10 mouse cellular contexts compared by ENCODE assay signal in the genomic region with DNA sequence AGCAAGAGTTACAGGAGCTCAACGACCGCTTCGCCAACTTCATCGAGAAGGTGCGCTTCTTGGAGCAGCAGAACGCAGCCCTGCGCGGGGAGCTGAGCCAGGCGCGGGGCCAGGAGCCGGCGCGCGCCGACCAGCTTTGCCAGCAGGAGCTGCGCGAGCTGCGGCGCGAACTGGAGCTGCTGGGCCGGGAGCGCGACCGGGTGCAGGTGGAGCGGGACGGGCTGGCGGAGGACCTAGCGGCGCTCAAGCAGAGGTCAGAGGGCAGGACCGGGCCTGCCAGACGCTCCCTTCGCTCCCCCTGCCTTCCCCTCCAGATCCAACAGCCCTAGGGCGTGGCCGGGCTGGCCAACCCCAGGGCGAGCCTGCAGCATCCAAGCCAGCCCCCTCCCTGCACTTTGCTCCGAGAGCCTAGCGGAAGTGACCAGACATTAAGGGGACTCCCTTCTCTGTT. TPM values are rescaled to one million over a fixed set of nuclear protein-coding genes. Genes with fewer than 3 reads are reported as not detected.
DNase-seq lines count a peak whose midpoint lies in the region; ATAC-seq and TF ChIP-seq lines count a peak whose summit lies in the region.
"Had no signal": no experiment of that assay in that cellular context is flagged by ENCODE, and none has a peak within 500 bp of the region (broad histone marks: within the 10 kb centered on the region; RNA-seq: fewer than 3 reads in every experiment).

No protein-coding gene starts in this region.

- H3K4me3 ChIP-seq in ES-Bruce4 (ENCODE audit: low read depth, low read length) = peak overlapping the region; percentile 62
- H3K4me3 ChIP-seq in embryonic facial prominence, embryonic 13.5 days = peak overlapping the region; percentile 42
- peak overlapping the region; percentile 36 for H3K4me3 ChIP-seq in hindbrain, embryonic 15.5 days

- no peak for TF ChIP-seq POLR2A in ES-Bruce4 (IDR thresholded peaks at IDR 0.05; ENCODE audit: insufficient read depth, low read length)

- TF ChIP-seq CTCF in ES-Bruce4 (IDR thresholded peaks at IDR 0.05; ENCODE audit: low read depth, low read length) = no peak

- H3K27ac ChIP-seq in ES-Bruce4 (ENCODE audit: insufficient read depth, low read length) = no peak overlapping the region
- H3K27ac ChIP-seq in embryonic facial prominence, embryonic 13.5 days = no peak overlapping the region
- H3K27ac ChIP-seq in hindbrain, embryonic 15.5 days (replicated peaks) = no peak overlapping the region

- peaks cover 2% of the 10 kb centered on the region for H3K4me1 ChIP-seq in ES-Bruce4 (ENCODE audit: control insufficient read depth, insufficient read depth, low read length)
- H3K4me1 ChIP-seq in embryonic facial prominence, embryonic 13.5 days = peaks cover 32% of the 10 kb centered on the region
- peaks cover 31% of the 10 kb centered on the region for H3K4me1 ChIP-seq in hindbrain, embryonic 15.5 days (replicated peaks)

- no peak for TF ChIP-seq EP300 in ES-Bruce4 (IDR thresholded peaks at IDR 0.05; ENCODE audit: insufficient read depth, low read depth, low read length)

- peak overlapping the region; percentile 72 for H3K4me2 ChIP-seq in embryonic facial prominence, embryonic 13.5 days
- peak overlapping the region; percentile 78 for H3K4me2 ChIP-seq in hindbrain, embryonic 15.5 days

- H3K9me3 ChIP-seq in ES-Bruce4 (replicated peaks; ENCODE audit: control insufficient read depth, insufficient read depth, low read length, poor library complexity, severe bottlenecking) = no peaks in the 10 kb centered on the region
- H3K9me3 ChIP-seq in embryonic facial prominence, embryonic 13.5 days = no peaks in the 10 kb centered on the region
- H3K9me3 ChIP-seq in hindbrain, embryonic 15.5 days = no peaks in the 10 kb centered on the region

- no peaks in the 10 kb centered on the region for H3K36me3 ChIP-seq in ES-Bruce4 (ENCODE audit: control insufficient read depth, insufficient read depth, low read length, poor library complexity, severe bottlenecking)
- H3K36me3 ChIP-seq in embryonic facial prominence, embryonic 13.5 days = no peaks in the 10 kb centered on the region
- no peaks in the 10 kb centered on the region for H3K36me3 ChIP-seq in hindbrain, embryonic 15.5 days

- H3K27me3 ChIP-seq in ES-Bruce4 (ENCODE audit: control insufficient read depth, insufficient read depth, low read length, poor library complexity, severe bottlenecking) = 0 out of 2 replicates have a peak, but pooled peaks cover 2% of the 10 kb centered on the region
- peaks cover 92% of the 10 kb centered on the region for H3K27me3 ChIP-seq in embryonic facial prominence, embryonic 13.5 days
- H3K27me3 ChIP-seq in hindbrain, embryonic 15.5 days = peaks cover 72% of the 10 kb centered on the region
- H3K27me3 ChIP-seq: Patski had no signal

- WGBS in embryonic facial prominence, embryonic 13.5 days = under 1% methylated on average over 34 of the region's 37 CpGs
- WGBS in hindbrain, embryonic 15.5 days = 0% methylated on average over 33 of the region's 37 CpGs

- H3K9ac ChIP-seq in ES-Bruce4 (ENCODE audit: low read depth, poor library complexity, severe bottlenecking) = peak overlapping the region; percentile 39
- H3K9ac ChIP-seq in embryonic facial prominence, embryonic 13.5 days = peak overlapping the region; percentile 56
- H3K9ac ChIP-seq in hindbrain, embryonic 15.5 days = peak overlapping the region; percentile 23; the same call in 1 of the 2 replicates

- no peak; the same call in 1 of the 2 replicates for ATAC-seq in embryonic facial prominence, embryonic 13.5 days (ENCODE audit: insufficient number of reproducible peaks, insufficient read depth, low FRiP score, low TSS enrichment, low read depth)
- ATAC-seq in hindbrain, embryonic 15.5 days (ENCODE audit: low FRiP score, low read depth) = no peak
- ATAC-seq in megakaryocyte progenitor cell, adult 5-6 weeks (replicated peaks; ENCODE audit: poor library complexity) = peak; percentile 30
- ATAC-seq in frontal cortex, adult (ENCODE audit: low TSS enrichment) = no peak
- ATAC-seq: Patski had no signal

- peak; percentile 48 for DNase-seq in gastrocnemius, postnatal 10 days
- no peak for DNase-seq in gastrocnemius, postnatal 25 days
- DNase-seq in yolk sac, embryonic 10.5 days (ENCODE audit: low spot score) = peak; percentile 82

RNA-seq across cellular contexts. Expression of gene Prph, which starts 0.6 kb away (rescaled TPM):
- 1 to 10 TPM; 1.7 to 2.0 TPM for total RNA-seq in gastrocnemius, postnatal 10 days (2021)
- 1 to 10 TPM in 1 of 2 experiments, under 1 TPM in 1; 0.75 to 1.4 TPM for total RNA-seq in gastrocnemius, postnatal 25 days (2021)
- 8.0 and 11.5 TPM in 2 replicates for polyA plus RNA-seq in ES-Bruce4 (2011; ENCODE audit: insufficient read depth, insufficient read length, low read depth, missing spikeins)
- polyA plus RNA-seq in embryonic facial prominence, embryonic 13.5 days (2015; fragmentation: Nextera tagmentation; extraction: Ambion mirVana) = 1.8 and 7.1 TPM in 2 replicates
- 57.5 and 89.3 TPM in 2 replicates for polyA plus RNA-seq in hindbrain, embryonic 15.5 days (2015; fragmentation: Nextera tagmentation; extraction: Ambion mirVana)
- total RNA-seq in megakaryocyte progenitor cell, adult 5-6 weeks (2015) = 0.07 TPM in 1 of 2 replicates, not detected in the other
- total RNA-seq in megakaryocyte progenitor cell, adult 5-6 weeks (2017) = not detected in 2 replicates

RNA-seq across cellular contexts. Expression of gene Troap, which starts 18.8 kb away (rescaled TPM):
- 1 to 10 TPM; 2.5 to 4.6 TPM for total RNA-seq in gastrocnemius, postnatal 10 days (2021)
- under 1 TPM in 1 of 2 experiments, not detected in 1; 0.49 TPM for total RNA-seq in gastrocnemius, postnatal 25 days (2021)
- 43.3 and 46.5 TPM in 2 replicates for polyA plus RNA-seq in ES-Bruce4 (2011; ENCODE audit: insufficient read depth, insufficient read length, low read depth, missing spikeins)
- polyA plus RNA-seq in embryonic facial prominence, embryonic 13.5 days (2015; fragmentation: Nextera tagmentation; extraction: Ambion mirVana) = 30.9 and 41.1 TPM in 2 replicates
- 8.5 and 10.1 TPM in 2 replicates for polyA plus RNA-seq in hindbrain, embryonic 15.5 days (2015; fragmentation: Nextera tagmentation; extraction: Ambion mirVana)
- 28.0 and 30.5 TPM in 2 replicates for total RNA-seq in megakaryocyte progenitor cell, adult 5-6 weeks (2015)
- total RNA-seq in megakaryocyte progenitor cell, adult 5-6 weeks (2017) = 19.8 and 25.7 TPM in 2 replicates

RNA-seq across cellular contexts. Expression of gene Tuba1c, which starts 25.8 kb away (rescaled TPM):
- total RNA-seq in gastrocnemius, postnatal 10 days (2021) = 10 to 100 TPM; 31.9 to 39.8 TPM
- total RNA-seq in gastrocnemius, postnatal 25 days (2021) = 10 to 100 TPM in 1 of 2 experiments, 1 to 10 TPM in 1; 7.1 to 10.7 TPM
- 407 and 426 TPM in 2 replicates for polyA plus RNA-seq in ES-Bruce4 (2011; ENCODE audit: insufficient read depth, insufficient read length, low read depth, missing spikeins)
- polyA plus RNA-seq in embryonic facial prominence, embryonic 13.5 days (2015; fragmentation: Nextera tagmentation; extraction: Ambion mirVana) = 109 and 124 TPM in 2 replicates
- polyA plus RNA-seq in hindbrain, embryonic 15.5 days (2015; fragmentation: Nextera tagmentation; extraction: Ambion mirVana) = 22.5 and 25.3 TPM in 2 replicates
- total RNA-seq in megakaryocyte progenitor cell, adult 5-6 weeks (2015) = 187 and 190 TPM in 2 replicates
- total RNA-seq in megakaryocyte progenitor cell, adult 5-6 weeks (2017) = 79.3 and 105 TPM in 2 replicates

RNA-seq across cellular contexts. Expression of gene C1ql4, which starts 32.1 kb away (rescaled TPM):
- not detected for total RNA-seq in gastrocnemius, postnatal 10 days (2021)
- not detected for total RNA-seq in gastrocnemius, postnatal 25 days (2021)
- polyA plus RNA-seq in ES-Bruce4 (2011; ENCODE audit: insufficient read depth, insufficient read length, low read depth, missing spikeins) = 0.96 TPM in 1 of 2 replicates, not detected in the other
- polyA plus RNA-seq in embryonic facial prominence, embryonic 13.5 days (2015; fragmentation: Nextera tagmentation; extraction: Ambion mirVana) = 0.22 TPM in 1 of 2 replicates, not detected in the other
- 6.4 and 7.8 TPM in 2 replicates for polyA plus RNA-seq in hindbrain, embryonic 15.5 days (2015; fragmentation: Nextera tagmentation; extraction: Ambion mirVana)
- not detected in 2 replicates for total RNA-seq in megakaryocyte progenitor cell, adult 5-6 weeks (2015)
- total RNA-seq in megakaryocyte progenitor cell, adult 5-6 weeks (2017) = not detected in 2 replicates
- polyA plus RNA-seq: large intestine, adult 2 months had no signal

RNA-seq across cellular contexts. Expression of gene Dnajc22, which starts 37.4 kb away (rescaled TPM):
- under 1 TPM in 1 of 2 experiments, not detected in 1; 0.50 TPM for total RNA-seq in gastrocnemius, postnatal 10 days (2021)
- total RNA-seq in gastrocnemius, postnatal 25 days (2021) = under 1 TPM in 1 of 2 experiments, not detected in 1; 0.16 TPM
- polyA plus RNA-seq in ES-Bruce4 (2011; ENCODE audit: insufficient read depth, insufficient read length, low read depth, missing spikeins) = 5.0 and 5.4 TPM in 2 replicates
- 0.44 and 0.52 TPM in 2 replicates for polyA plus RNA-seq in embryonic facial prominence, embryonic 13.5 days (2015; fragmentation: Nextera tagmentation; extraction: Ambion mirVana)
- 1.1 and 1.3 TPM in 2 replicates for polyA plus RNA-seq in hindbrain, embryonic 15.5 days (2015; fragmentation: Nextera tagmentation; extraction: Ambion mirVana)
- total RNA-seq in megakaryocyte progenitor cell, adult 5-6 weeks (2015) = not detected in 2 replicates
- not detected in 2 replicates for total RNA-seq in megakaryocyte progenitor cell, adult 5-6 weeks (2017)
